Comparison of ENCODE assay signal across 13 mouse cellular contexts in genomic region chr10:39471040-39471713, GRCm38 (mm10).
DNase-seq lines count a peak whose midpoint lies in the region; ATAC-seq and TF ChIP-seq lines count a peak whose summit lies in the region.
"Had no signal": no experiment of that assay in that cellular context is flagged by ENCODE, and none has a peak within 500 bp of the region (broad histone marks: within the 10 kb centered on the region; RNA-seq: fewer than 3 reads in every experiment).

No protein-coding gene starts in this region.

- no peaks in the 10 kb centered on the region for H3K27me3 ChIP-seq in cerebellum, adult 2 months (ENCODE audit: control insufficient read depth, insufficient read depth, low read length)
- H3K27me3 ChIP-seq in hindbrain, embryonic 14.5 days (ENCODE audit: control insufficient read depth, insufficient read depth, low read length) = no peaks in the 10 kb centered on the region
- H3K27me3 ChIP-seq in hindbrain, embryonic 10.5 days (ENCODE audit: insufficient read depth, poor library complexity, severe bottlenecking) = no peaks in the 10 kb centered on the region
- H3K27me3 ChIP-seq in embryonic facial prominence, embryonic 15.5 days = no peaks in the 10 kb centered on the region
- H3K27me3 ChIP-seq in midbrain, embryonic 15.5 days (replicated peaks) = no peaks in the 10 kb centered on the region
- H3K27me3 ChIP-seq: embryonic facial prominence, embryonic 13.5 days; limb, embryonic 15.5 days had no signal

- H3K36me3 ChIP-seq in hindbrain, embryonic 14.5 days (replicated peaks; ENCODE audit: control insufficient read depth, insufficient read depth) = no peaks in the 10 kb centered on the region
- H3K36me3 ChIP-seq in hindbrain, embryonic 10.5 days = peaks cover 6% of the 10 kb centered on the region
- H3K36me3 ChIP-seq in embryonic facial prominence, embryonic 15.5 days = no peaks in the 10 kb centered on the region
- no peaks in the 10 kb centered on the region for H3K36me3 ChIP-seq in midbrain, embryonic 15.5 days (replicated peaks)
- H3K36me3 ChIP-seq: embryonic facial prominence, embryonic 13.5 days; limb, embryonic 15.5 days had no signal

- H3K9me3 ChIP-seq in hindbrain, embryonic 14.5 days (ENCODE audit: control insufficient read depth, low read length) = no peaks in the 10 kb centered on the region
- no peaks in the 10 kb centered on the region for H3K9me3 ChIP-seq in hindbrain, embryonic 10.5 days
- H3K9me3 ChIP-seq in embryonic facial prominence, embryonic 15.5 days (replicated peaks) = no peaks in the 10 kb centered on the region
- H3K9me3 ChIP-seq in midbrain, embryonic 15.5 days = no peaks in the 10 kb centered on the region
- H3K9me3 ChIP-seq: embryonic facial prominence, embryonic 13.5 days; limb, embryonic 15.5 days had no signal

- no peak; the same call in 1 of the 2 replicates for ATAC-seq in hindbrain, embryonic 14.5 days (ENCODE audit: low FRiP score)
- ATAC-seq in embryonic facial prominence, embryonic 15.5 days (ENCODE audit: insufficient number of reproducible peaks, low FRiP score, low TSS enrichment, low read depth) = no peak
- no peak for ATAC-seq in midbrain, embryonic 15.5 days (replicated peaks)
- no peak for ATAC-seq in erythroblast, adult 5-6 weeks (replicated peaks; ENCODE audit: low FRiP score, poor library complexity, severe bottlenecking)

- no peak for TF ChIP-seq CTCF in cerebellum, adult 2 months (IDR thresholded peaks at IDR 0.05; ENCODE audit: borderline replicate concordance, insufficient read depth, low read depth, low read length)

- peak overlapping the region; percentile 26; the same call in 1 of the 2 replicates for H3K4me2 ChIP-seq in hindbrain, embryonic 14.5 days (replicated peaks)
- H3K4me2 ChIP-seq in embryonic facial prominence, embryonic 15.5 days (replicated peaks) = no peak overlapping the region
- no peak overlapping the region for H3K4me2 ChIP-seq in midbrain, embryonic 15.5 days
- H3K4me2 ChIP-seq: embryonic facial prominence, embryonic 13.5 days; heart, embryonic 11.5 days had no signal

- H3K4me1 ChIP-seq in cerebellum, adult 2 months (ENCODE audit: control insufficient read depth, insufficient read depth, low read length) = peaks cover 30% of the 10 kb centered on the region
- H3K4me1 ChIP-seq in hindbrain, embryonic 14.5 days (replicated peaks; ENCODE audit: control insufficient read depth, insufficient read depth, low read length) = peaks cover 34% of the 10 kb centered on the region
- peaks cover 6% of the 10 kb centered on the region for H3K4me1 ChIP-seq in hindbrain, embryonic 10.5 days (replicated peaks)
- peaks cover 31% of the 10 kb centered on the region for H3K4me1 ChIP-seq in embryonic facial prominence, embryonic 15.5 days
- H3K4me1 ChIP-seq in midbrain, embryonic 15.5 days = peaks cover 26% of the 10 kb centered on the region

- H3K27ac ChIP-seq in cerebellum, adult 2 months (ENCODE audit: insufficient read depth, low read length) = peak overlapping the region; percentile 44; the same call in 1 of the 2 replicates
- H3K27ac ChIP-seq in hindbrain, embryonic 14.5 days = peak overlapping the region; percentile 73
- H3K27ac ChIP-seq in hindbrain, embryonic 10.5 days = no peak overlapping the region
- peak overlapping the region; percentile 49; the same call in 1 of the 2 replicates for H3K27ac ChIP-seq in embryonic facial prominence, embryonic 15.5 days (replicated peaks)
- peak overlapping the region; percentile 49; the same call in 1 of the 2 replicates for H3K27ac ChIP-seq in midbrain, embryonic 15.5 days

- H3K9ac ChIP-seq in hindbrain, embryonic 14.5 days = 0 out of 2 replicates have a peak overlapping the region, but pooled peaks have one; percentile 25
- no peak overlapping the region for H3K9ac ChIP-seq in embryonic facial prominence, embryonic 15.5 days
- H3K9ac ChIP-seq in midbrain, embryonic 15.5 days = no peak overlapping the region
- H3K9ac ChIP-seq: embryonic facial prominence, embryonic 13.5 days; limb, embryonic 15.5 days had no signal

- peak in 1 of 2 experiments; percentile 40 for DNase-seq in cerebellum, adult 2 months
- no peak for DNase-seq in cerebellum, adult 11 months
- DNase-seq in hindbrain, embryonic 14.5 days (ENCODE audit: low spot score) = no peak
- DNase-seq in hindbrain, embryonic 10.5 days (ENCODE audit: low spot score) = no peak
- no peak for DNase-seq in left cerebral cortex, adult 9 months (ENCODE audit: low spot score in 2 of 2)
- DNase-seq: lung, adult 18-20 months; thymus, postnatal 36 days had no signal

- WGBS in cerebellum, adult 2 months = 36% methylated on average over 7 of the region's 7 CpGs
- 72% methylated on average over 7 of the region's 7 CpGs for WGBS in hindbrain, embryonic 14.5 days
- WGBS in hindbrain, embryonic 10.5 days = 82% methylated on average over 7 of the region's 7 CpGs
- 73% methylated on average over 7 of the region's 7 CpGs for WGBS in embryonic facial prominence, embryonic 15.5 days
- WGBS in midbrain, embryonic 15.5 days = 79% methylated on average over 7 of the region's 7 CpGs

- H3K4me3 ChIP-seq in cerebellum, adult 2 months (replicated peaks; ENCODE audit: insufficient read depth, low read depth, low read length) = no peak overlapping the region
- H3K4me3 ChIP-seq in hindbrain, embryonic 14.5 days (replicated peaks; ENCODE audit: low read length) = no peak overlapping the region
- H3K4me3 ChIP-seq in hindbrain, embryonic 10.5 days = no peak overlapping the region
- no peak overlapping the region for H3K4me3 ChIP-seq in embryonic facial prominence, embryonic 15.5 days (replicated peaks)
- no peak overlapping the region for H3K4me3 ChIP-seq in midbrain, embryonic 15.5 days
- H3K4me3 ChIP-seq: embryonic facial prominence, embryonic 13.5 days; limb, embryonic 15.5 days had no signal

- TF ChIP-seq POLR2A in cerebellum, adult 2 months (IDR thresholded peaks at IDR 0.05; ENCODE audit: borderline replicate concordance, insufficient read depth, low read length) = no peak
